Mouse (Mus musculus) ES-Bruce4 (cell line): ENCODE data around the gene Nudt8.

Source experiments
- CTCF ChIP-seq: IDR thresholded peaks from one replicate; pipeline ENCODE4 v1.8.1; 2011; ENCODE audit warnings: low read depth, low read length
- EP300 ChIP-seq: IDR thresholded peaks from 2 replicates; pipeline ENCODE4 v1.6.1; 2011; ENCODE audit warnings: low read depth, low read length; ENCODE audit not compliant: insufficient read depth
- POLR2A ChIP-seq: IDR thresholded peaks from one replicate; pipeline ENCODE4 v1.8.1; 2011; ENCODE audit warnings: low read length; ENCODE audit not compliant: insufficient read depth

DNA sequence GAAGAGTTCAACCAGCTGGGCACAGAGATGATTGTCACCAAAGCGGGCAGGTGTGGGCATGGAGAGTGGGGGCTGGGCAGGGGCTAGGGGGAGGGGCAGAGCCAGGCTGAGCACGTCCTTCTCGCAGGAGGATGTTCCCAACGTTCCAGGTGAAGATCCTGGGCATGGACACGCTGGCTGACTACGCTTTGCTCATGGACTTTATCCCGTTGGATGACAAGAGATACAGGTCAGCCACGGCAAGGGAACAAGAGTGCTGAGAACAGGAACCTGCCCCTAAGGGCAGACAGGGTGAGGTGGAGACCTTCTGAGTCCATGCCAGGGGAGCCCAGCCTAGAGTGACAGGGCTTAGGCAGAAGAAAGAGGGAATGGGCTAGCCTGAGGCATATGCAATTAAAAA, 3.6 kb upstream of the Nudt8 start:
- TF ChIP-seq CTCF, result no peak
- no peak for TF ChIP-seq POLR2A
- TF ChIP-seq EP300, result no peak
